Mouse (Mus musculus): ENCODE results near the gene Zfp973. TPM values are rescaled to one million over a fixed set of nuclear protein-coding genes. Genes with fewer than 3 reads are reported as not detected.
"Not testable (repeated sequence)": the region's sequence is repeated elsewhere in the genome, so short reads cannot be mapped to it uniquely, and the experiment has no call there.

The Zfp973 gene
- polyA plus RNA-seq (2015; fragmentation: Nextera tagmentation; extraction: Ambion mirVana): 8.3 and 9.2 TPM in 2 replicates

GRCm38 (mm10) chr2:176670222-176670621, at the start of gene Zfp973:
Zfp973 (plus strand) TSS chr2:176670522.
- not testable (repeated sequence) for H3K27ac ChIP-seq (replicated peaks); H3K4me3 ChIP-seq (replicated peaks); H3K9me3 ChIP-seq (replicated peaks); H3K27me3 ChIP-seq; H3K4me2 ChIP-seq (replicated peaks); H3K9ac ChIP-seq; H3K36me3 ChIP-seq; H3K4me1 ChIP-seq; ATAC-seq (ENCODE audit: insufficient number of reproducible peaks, low FRiP score, low TSS enrichment, low read depth)
- no CpG with 5 or more reads among the region's 6 CpGs for WGBS

GRCm38 (mm10) chr2:176636244-176636643, 34.1 kb upstream of the Zfp973 start, which contains the start of gene Gm14308:
Gm14308 (minus strand) TSS chr2:176636344.
- H3K9ac ChIP-seq; H3K4me1 ChIP-seq; ATAC-seq (ENCODE audit: insufficient number of reproducible peaks, low FRiP score, low TSS enrichment, low read depth); H3K27me3 ChIP-seq; H3K36me3 ChIP-seq; H3K4me3 ChIP-seq (replicated peaks); H3K9me3 ChIP-seq (replicated peaks); H3K4me2 ChIP-seq (replicated peaks); H3K27ac ChIP-seq (replicated peaks): not testable (repeated sequence)
- no CpG with 5 or more reads among the region's 4 CpGs for WGBS

- not testable (repeated sequence) for H3K4me1 ChIP-seq; H3K36me3 ChIP-seq; ATAC-seq (ENCODE audit: insufficient number of reproducible peaks, low FRiP score, low TSS enrichment, low read depth); H3K27me3 ChIP-seq; H3K27ac ChIP-seq (replicated peaks); H3K9ac ChIP-seq; H3K9me3 ChIP-seq (replicated peaks)
- 0% methylated on average over 1 of the region's 6 CpGs for WGBS
- H3K4me3 ChIP-seq (replicated peaks): peak within 1 kb of the TSS; percentile 49
- peak within 1 kb of the TSS; percentile 36 for H3K4me2 ChIP-seq (replicated peaks)
These were observed 37.7 kb downstream of the Zfp973 start, which contains the start of gene Gm14305 for GRCm38 (mm10) chr2:176708051-176708450. Gm14305 (plus strand) TSS chr2:176708328.

Other genes starting within 250 kb of the Zfp973 start
- 11.3 and 11.4 TPM in 2 replicates for gene Gm14435, start 246.9 kb upstream of the Zfp973 start, polyA plus RNA-seq (2015; fragmentation: Nextera tagmentation; extraction: Ambion mirVana)
- gene Gm14434, start 183.7 kb upstream of the Zfp973 start, polyA plus RNA-seq (2015; fragmentation: Nextera tagmentation; extraction: Ambion mirVana): 2.2 and 3.0 TPM in 2 replicates
- gene Zfp967, start 149.5 kb upstream of the Zfp973 start, polyA plus RNA-seq (2015; fragmentation: Nextera tagmentation; extraction: Ambion mirVana): not detected in 2 replicates
- gene Gm14308, start 34.2 kb upstream of the Zfp973 start, polyA plus RNA-seq (2015; fragmentation: Nextera tagmentation; extraction: Ambion mirVana): 17.0 and 22.1 TPM in 2 replicates
- gene Gm14305, start 37.8 kb downstream of the Zfp973 start, polyA plus RNA-seq (2015; fragmentation: Nextera tagmentation; extraction: Ambion mirVana): 27.6 and 29.5 TPM in 2 replicates
- gene Gm14295, start 128.1 kb downstream of the Zfp973 start, polyA plus RNA-seq (2015; fragmentation: Nextera tagmentation; extraction: Ambion mirVana): 13.0 TPM in 2 replicates
- not detected in 2 replicates for gene Gm14408, start 160.6 kb downstream of the Zfp973 start, polyA plus RNA-seq (2015; fragmentation: Nextera tagmentation; extraction: Ambion mirVana)

Measured in embryonic facial prominence, embryonic 15.5 days (tissue).